Mouse (Mus musculus) thymus, postnatal 4 days (tissue): Measurements from ENCODE around the gene Vmn1r91.
"Not testable (repeated sequence)": the region's sequence is repeated elsewhere in the genome, so short reads cannot be mapped to it uniquely, and the experiment has no call there.

Source experiments
- DNase-seq: peaks from one replicate; pipeline ENCODE4 v3.0.0; 2021

Vmn1r91 gene

DNA sequence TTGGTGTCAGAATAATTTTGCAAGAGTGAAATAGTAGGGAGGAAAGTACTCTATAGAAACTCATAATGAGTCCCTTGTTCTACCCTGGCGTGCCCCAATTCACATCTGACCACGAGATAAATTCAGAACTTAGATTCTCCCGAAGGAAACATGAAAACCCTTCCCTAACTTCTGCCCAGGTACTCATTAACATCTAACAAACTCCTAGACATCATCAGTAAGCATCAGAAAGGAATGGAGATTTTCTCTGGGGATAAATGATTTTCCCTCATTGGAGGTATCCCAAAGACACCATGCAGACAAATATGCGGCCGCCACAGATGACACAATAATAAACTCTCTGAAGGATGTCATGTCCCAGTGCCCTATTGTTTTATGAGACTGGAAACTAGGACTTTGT lies at the start of gene Vmn1r91:
Gene Vmn1r91, plus strand, starts transcription at position 301 of the 400 bp plus-strand sequence.
- DNase-seq = not testable (repeated sequence)

DNA sequence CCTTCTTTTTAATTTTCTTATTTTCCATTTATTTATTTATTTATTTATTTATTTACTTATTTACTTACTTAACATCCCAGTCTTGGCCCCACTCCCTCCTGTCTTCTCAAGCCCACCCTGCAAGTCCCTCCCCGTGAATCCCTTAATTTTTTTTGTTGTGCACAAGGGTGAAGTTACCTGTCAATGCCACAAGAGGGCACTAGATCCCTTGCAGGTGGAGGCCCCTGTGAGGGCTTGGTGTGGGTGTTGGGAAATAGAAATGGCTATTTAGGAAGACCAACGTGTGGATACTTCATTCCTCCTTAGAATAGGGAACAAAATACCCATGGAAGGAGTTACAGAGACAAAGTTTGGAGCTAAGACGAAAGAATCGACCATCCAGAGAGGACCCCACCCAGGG lies 35.4 kb upstream of the Vmn1r91 start:
- not testable (repeated sequence) for DNase-seq

DNA sequence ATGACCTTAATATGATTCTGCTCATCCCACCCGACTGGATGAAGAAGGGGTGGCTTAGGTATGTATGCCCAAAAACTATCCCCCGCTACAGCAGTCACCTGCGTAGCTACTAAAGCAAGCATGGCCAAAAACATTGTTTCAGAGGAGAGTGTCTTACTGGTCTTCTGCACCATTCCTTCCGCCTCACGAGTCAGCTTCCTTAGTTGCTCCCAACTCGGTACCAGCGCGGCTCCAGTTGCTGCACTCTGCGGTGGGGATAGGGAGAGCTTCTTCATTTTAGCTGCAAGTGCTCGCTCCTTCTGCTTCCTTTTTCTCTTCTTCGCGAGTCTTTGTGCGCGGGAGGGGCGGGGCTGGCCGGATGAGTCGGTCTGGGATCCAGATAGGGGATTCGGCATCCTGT lies 21.4 kb upstream of the Vmn1r91 start:
- DNase-seq = not testable (repeated sequence)

DNA sequence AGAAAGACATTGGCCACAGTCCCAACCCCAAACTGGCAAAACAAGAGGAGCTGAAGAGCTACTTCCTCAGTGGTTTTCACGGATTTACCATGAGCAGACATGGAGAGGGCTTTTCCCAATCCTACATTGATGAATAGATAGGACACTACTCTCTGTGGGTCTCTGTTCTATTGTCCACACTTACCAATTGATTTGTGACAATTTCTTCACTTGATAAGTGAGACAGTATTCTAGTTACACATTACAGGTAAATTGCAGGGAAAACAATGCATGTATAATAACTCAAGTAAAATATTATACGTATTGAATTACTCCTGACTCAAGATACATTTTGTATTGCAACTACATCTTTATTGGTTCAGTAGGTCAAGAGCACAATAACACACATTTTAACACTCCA lies 23.0 kb downstream of the Vmn1r91 start, which contains the start of gene Gm16442:
Gene Gm16442, minus strand, starts transcription at position 101 of the 400 bp plus-strand sequence.
- not testable (repeated sequence) for DNase-seq

DNA sequence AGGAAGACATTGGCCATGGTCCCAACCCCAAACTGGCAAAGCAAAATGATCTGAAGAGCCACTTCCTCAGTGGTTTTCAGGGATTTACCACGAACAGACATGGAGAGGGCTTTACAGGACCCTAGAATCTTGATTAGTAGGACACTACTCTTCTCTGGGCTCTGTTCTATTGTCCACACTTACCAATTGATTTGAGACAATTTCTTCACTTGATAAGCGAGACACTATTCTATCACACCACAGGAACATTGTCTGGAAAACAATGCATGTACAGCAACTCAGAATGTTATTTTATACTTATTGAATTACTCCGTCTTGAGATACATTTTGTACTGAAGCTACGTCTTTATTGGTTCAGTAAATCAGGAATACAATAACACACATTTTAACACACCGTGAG lies 39.5 kb downstream of the Vmn1r91 start, which contains the start of gene Vmn1r93:
Gene Vmn1r93, minus strand, starts transcription at position 101 of the 400 bp plus-strand sequence.
- not testable (repeated sequence) for DNase-seq
